Mouse (Mus musculus): Measurements from ENCODE around the gene Hes6.
A peak's percentile ranks its signal among the peaks of the same experiment; 100 is the strongest.

Gene Hes6

GRCm38 (mm10) chr1:91441855-91442254 lies 28.0 kb upstream of the Hes6 start:
- no peak for DNase-seq

GRCm38 (mm10) chr1:91439776-91440175 lies 25.9 kb upstream of the Hes6 start:
- DNase-seq: no peak

GRCm38 (mm10) chr1:91437573-91437972 lies 23.7 kb upstream of the Hes6 start:
- DNase-seq: peak; percentile 59 to 66

- no peak for DNase-seq
Observed at GRCm38 (mm10) chr1:91437083-91437400, 23.2 kb upstream of the Hes6 start.

- DNase-seq: peak; percentile 85 to 90
Observed at GRCm38 (mm10) chr1:91436380-91437082, 22.7 kb upstream of the Hes6 start.

DNA sequence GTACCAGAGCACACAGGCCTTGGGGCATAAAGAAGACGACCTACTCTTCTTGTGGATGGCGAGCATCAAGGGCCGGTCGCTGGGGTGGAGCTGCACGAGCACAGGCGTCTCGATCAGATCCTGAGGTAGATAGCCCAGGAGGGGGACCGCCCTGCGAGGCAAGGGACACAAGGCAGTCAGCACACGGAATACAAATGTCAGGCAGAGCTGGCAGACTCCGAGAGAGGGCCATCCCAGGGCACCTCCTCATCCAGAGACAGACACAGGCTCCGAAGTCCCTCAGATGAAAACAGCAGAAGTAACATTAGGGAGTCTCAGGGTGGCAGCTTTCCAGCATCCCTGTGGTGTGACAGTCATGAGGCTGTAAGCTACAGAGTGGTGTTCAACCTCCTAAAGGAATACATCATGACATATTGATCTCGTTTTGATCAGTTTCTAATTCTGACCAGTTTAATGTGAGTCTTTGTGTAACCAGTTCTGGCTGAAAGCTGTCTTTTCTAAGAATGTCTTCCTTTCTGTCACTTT lies 21.8 kb upstream of the Hes6 start:
- peak in 1 of 2 experiments; percentile 27 for DNase-seq

DNA sequence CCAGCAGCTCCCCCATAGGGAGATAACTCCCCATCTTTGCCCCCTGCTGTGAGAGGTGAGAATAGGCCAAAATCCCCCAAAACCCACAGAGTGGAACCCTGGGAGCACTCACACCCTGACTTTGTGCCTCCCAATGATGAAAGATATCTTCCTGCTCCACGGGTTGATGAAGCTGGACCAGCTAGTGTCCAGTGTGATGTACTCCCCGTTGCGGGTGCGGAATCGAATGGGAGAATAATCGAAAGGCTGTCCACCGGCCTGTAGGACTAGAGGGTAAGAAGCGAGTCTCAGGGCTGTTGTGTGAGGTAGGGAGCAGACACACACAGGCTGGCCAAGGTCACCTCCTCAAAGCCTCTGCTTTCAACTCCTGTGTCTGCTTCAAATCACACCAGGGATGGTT lies 21.1 kb upstream of the Hes6 start:
- DNase-seq: no peak

- DNase-seq: no peak
Observed at GRCm38 (mm10) chr1:91430761-91431160, 16.9 kb upstream of the Hes6 start.

GRCm38 (mm10) chr1:91429212-91429611 lies 15.4 kb upstream of the Hes6 start:
- no peak for DNase-seq

DNA sequence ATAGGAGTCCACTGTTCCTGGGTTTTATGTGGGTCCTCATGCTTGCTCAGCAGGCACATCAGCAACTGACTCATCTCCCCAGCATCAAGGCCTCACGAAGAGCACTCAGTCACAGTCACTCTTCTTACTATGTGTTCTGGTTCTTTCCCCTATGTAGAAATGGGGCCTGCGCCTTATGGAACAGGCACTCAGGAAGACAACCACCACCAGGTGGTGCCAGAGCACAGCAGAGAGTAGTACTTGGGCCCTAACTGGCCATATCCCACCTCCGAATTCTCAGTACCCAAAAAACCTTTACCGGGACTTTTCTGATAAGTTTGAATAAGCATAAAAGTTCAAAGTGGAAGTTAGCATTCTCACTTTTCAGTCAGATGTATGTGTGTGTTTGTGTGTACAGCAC lies 14.8 kb upstream of the Hes6 start:
- DNase-seq: peak; percentile 80 to 87

GRCm38 (mm10) chr1:91426397-91426796 lies 12.6 kb upstream of the Hes6 start:
- no peak for DNase-seq

- no peak for DNase-seq
Observed at GRCm38 (mm10) chr1:91420601-91421065, 6.8 kb upstream of the Hes6 start.

GRCm38 (mm10) chr1:91419862-91420600 lies 6.2 kb upstream of the Hes6 start:
- no peak for DNase-seq

GRCm38 (mm10) chr1:91417991-91418390 lies 4.2 kb upstream of the Hes6 start:
- DNase-seq: no peak

- DNase-seq: no peak
Observed at GRCm38 (mm10) chr1:91415311-91415710, 1.5 kb upstream of the Hes6 start.

GRCm38 (mm10) chr1:91414903-91415302 lies 1.1 kb upstream of the Hes6 start:
- no peak for DNase-seq

GRCm38 (mm10) chr1:91413536-91413897 lies 321 bp downstream of the Hes6 start:
- DNase-seq: no peak

GRCm38 (mm10) chr1:91413030-91413506 lies 770 bp downstream of the Hes6 start:
- DNase-seq: peak; percentile 96 to 99

DNA sequence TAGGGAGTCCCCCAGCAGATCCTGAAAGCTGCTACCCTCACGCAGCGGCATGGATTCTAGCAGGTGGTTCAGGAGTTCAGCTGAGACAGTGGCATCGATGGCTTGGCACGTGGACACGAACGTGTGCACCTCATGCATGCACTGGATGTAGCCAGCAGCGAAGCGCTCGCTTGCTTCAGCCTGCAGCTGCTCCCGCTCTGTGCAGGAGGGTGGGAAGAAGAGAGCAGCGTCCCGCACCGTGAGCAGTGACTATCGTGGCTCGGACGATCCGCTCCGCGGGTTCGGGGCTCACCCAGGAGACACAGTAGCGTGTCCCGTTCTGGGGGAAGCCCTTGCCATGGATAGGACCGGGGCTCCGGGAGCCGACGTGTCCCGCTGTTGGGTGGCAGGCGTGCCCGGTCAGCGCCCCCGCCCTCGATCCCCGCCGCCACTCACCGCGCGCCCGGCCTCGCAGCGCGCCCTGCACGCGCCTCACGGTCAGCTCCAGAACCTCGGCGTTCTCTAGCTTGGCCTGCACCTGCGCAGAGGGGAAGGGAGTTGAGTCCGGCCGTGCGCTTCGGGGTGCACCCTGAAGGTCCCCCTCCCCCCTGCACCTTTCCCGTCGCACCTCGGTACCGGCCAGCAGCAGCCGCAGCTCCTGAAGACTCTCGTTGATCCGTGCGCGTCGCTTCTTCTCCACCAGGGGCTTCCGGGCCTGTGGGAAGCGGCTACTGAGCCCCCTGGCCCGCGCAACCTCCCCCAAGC lies 1.4 kb downstream of the Hes6 start:
- peak in 1 of 2 experiments; percentile 65 for DNase-seq

- no peak for DNase-seq
Observed at GRCm38 (mm10) chr1:91411631-91412285, 2.1 kb downstream of the Hes6 start.

DNA sequence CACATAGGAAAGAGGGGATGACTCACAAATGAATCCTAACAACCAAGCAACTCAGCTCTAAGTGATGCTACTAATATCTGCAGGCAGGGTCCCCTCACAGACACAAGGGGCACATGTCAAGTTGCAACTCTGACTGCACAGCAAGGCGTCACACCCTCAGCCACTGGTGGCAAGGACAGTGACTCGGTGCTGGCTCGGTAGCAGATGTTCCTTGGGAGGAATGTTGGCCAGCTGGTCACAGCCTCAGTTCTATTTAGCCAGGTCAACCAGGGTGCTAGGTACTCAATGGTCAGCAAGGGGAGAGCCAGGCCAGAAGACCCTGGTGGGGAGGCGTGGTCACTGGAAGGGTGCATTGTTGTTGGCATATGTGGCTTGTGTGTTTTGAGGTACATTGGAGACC lies 6.0 kb downstream of the Hes6 start:
- DNase-seq: no peak

DNA sequence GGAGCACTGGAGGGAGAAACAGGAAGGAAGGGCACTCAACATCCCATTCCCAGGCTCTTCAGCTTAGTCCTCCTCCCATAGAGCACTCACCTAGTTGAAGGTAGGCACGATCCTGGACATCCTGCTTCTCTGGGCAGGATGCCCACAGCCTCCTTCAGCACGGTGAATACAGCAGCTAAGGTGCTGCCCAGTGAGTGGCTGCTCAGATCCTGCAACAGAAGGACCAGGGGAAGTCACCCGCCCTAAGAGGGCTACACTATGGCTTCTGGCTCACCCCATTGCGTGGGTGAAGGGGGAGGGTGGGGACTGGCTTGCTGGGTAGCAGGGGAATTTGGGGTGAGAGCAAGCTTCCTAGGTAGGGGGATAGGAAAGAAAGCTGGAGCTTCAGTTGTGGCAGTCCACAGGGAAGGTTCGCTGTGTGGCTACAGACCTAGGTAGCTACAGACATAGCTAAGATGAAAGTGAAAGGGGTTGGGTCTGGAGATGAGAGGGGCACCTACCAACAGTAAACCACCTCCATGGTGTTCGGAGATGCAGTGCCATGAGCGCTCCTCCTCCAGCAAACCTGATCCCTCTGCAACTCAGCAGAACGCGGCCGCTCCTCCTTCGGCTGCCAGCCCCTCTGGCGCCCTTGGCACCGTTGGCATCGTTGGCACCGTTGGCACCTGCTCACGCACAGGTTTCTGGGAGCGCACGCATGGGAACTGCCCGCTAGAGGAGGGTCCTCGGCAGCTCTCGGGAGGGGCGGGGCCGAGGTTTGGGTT lies 8.2 kb downstream of the Hes6 start:
- peak in 1 of 2 experiments; percentile 59 for DNase-seq
